Mouse (Mus musculus) heart, embryonic 12.5 days (tissue): ENCODE data around the gene Gm17660. TPM values are rescaled to one million over a fixed set of nuclear protein-coding genes. Genes with fewer than 3 reads are reported as not detected.
A peak's percentile ranks its signal among the peaks of the same experiment; 100 is the strongest.

Experiments used
- microRNA-seq: library from miRNA; unstranded; fragments of <30 nt; microRNA quantifications from one replicate; pipeline ENCODE4, GENCODE M21; 2017
- polyA plus RNA-seq: library from polyadenylated mRNA; unstranded; fragments of >200 nt; fragmentation: Nextera tagmentation; extraction: Ambion mirVana; gene quantifications from 2 replicates; pipeline ENCODE4 v1.2.1, GENCODE M21; 2016

Gene Gm17660
- polyA plus RNA-seq, 1 experiment from 2014 or later, result not detected

Small RNAs within 50 kb of the gene (microRNA-seq; reads per million reads assigned to microRNA genes)
- 2.6 reads per million, percentile 3 among the genes with 10 or more reads in this experiment for gene Mir5619

Other genes starting within 250 kb of the Gm17660 start
- gene Klhl8, start 166.3 kb downstream of the Gm17660 start, polyA plus RNA-seq, result 11.3 and 12.4 TPM in 2 replicates
- gene Hsd17b13, start 100.2 kb downstream of the Gm17660 start, polyA plus RNA-seq, result not detected in 2 replicates
- 3.9 and 4.3 TPM in 2 replicates for gene Hsd17b11, start 55.7 kb downstream of the Gm17660 start, polyA plus RNA-seq
- gene Nudt9, start 31.3 kb downstream of the Gm17660 start, polyA plus RNA-seq, result 57.2 and 57.3 TPM in 2 replicates
- gene Sparcl1, start 36.1 kb upstream of the Gm17660 start, polyA plus RNA-seq, result 21.2 and 25.4 TPM in 2 replicates
- gene Dspp, start 93.1 kb upstream of the Gm17660 start, polyA plus RNA-seq, result not detected in 2 replicates
- not detected in 2 replicates for gene Dmp1, start 125.0 kb upstream of the Gm17660 start, polyA plus RNA-seq
- not detected in 2 replicates for gene Ibsp, start 221.6 kb upstream of the Gm17660 start, polyA plus RNA-seq
- not detected in 2 replicates for gene Mepe, start 247.7 kb upstream of the Gm17660 start, polyA plus RNA-seq